Comparison of ENCODE assay signal across 8 mouse cellular contexts in genomic region chr2:119327942-119328526, GRCm38 (mm10). TPM values are rescaled to one million over a fixed set of nuclear protein-coding genes. Genes with fewer than 3 reads are reported as not detected.
DNase-seq lines count a peak whose midpoint lies in the region; ATAC-seq and TF ChIP-seq lines count a peak whose summit lies in the region.

No protein-coding gene starts in this region.

- no peak for TF ChIP-seq CTCF in hindbrain, postnatal 0 days (IDR thresholded peaks at IDR 0.05; ENCODE audit: low read depth)

- no peaks in the 10 kb centered on the region for H3K9me3 ChIP-seq in kidney, embryonic 16.5 days (ENCODE audit: low read length)
- no peaks in the 10 kb centered on the region for H3K9me3 ChIP-seq in embryonic facial prominence, embryonic 15.5 days (replicated peaks)
- H3K9me3 ChIP-seq in hindbrain, postnatal 0 days (ENCODE audit: low read length), result no peaks in the 10 kb centered on the region
- H3K9me3 ChIP-seq in neural tube, embryonic 13.5 days, result no peaks in the 10 kb centered on the region

- peak overlapping the region; percentile 67 for H3K4me2 ChIP-seq in kidney, embryonic 16.5 days (replicated peaks; ENCODE audit: low read depth, low read length)
- H3K4me2 ChIP-seq in embryonic facial prominence, embryonic 15.5 days (replicated peaks), result no peak overlapping the region
- H3K4me2 ChIP-seq in hindbrain, postnatal 0 days (ENCODE audit: low read depth, low read length), result peak overlapping the region; percentile 98
- peak overlapping the region; percentile 77 for H3K4me2 ChIP-seq in neural tube, embryonic 13.5 days

- intact Hi-C loops in left cerebral cortex, postnatal 36 days (cut with DNase I), result loop anchor here (5.0 kb wide), 1 partner anchor 84 kb away; no protein-coding TSS in a partner anchor

- no peak for ATAC-seq in kidney, embryonic 16.5 days (ENCODE audit: low FRiP score, low TSS enrichment)
- no peak for ATAC-seq in embryonic facial prominence, embryonic 15.5 days (ENCODE audit: insufficient number of reproducible peaks, low FRiP score, low TSS enrichment, low read depth)
- no peak for ATAC-seq in hindbrain, postnatal 0 days
- ATAC-seq in neural tube, embryonic 13.5 days (ENCODE audit: low read depth), result no peak

- H3K9ac ChIP-seq in kidney, embryonic 16.5 days (replicated peaks; ENCODE audit: low read length), result no peak overlapping the region; the same call in 1 of the 2 replicates
- no peak overlapping the region for H3K9ac ChIP-seq in embryonic facial prominence, embryonic 15.5 days
- H3K9ac ChIP-seq in hindbrain, postnatal 0 days (replicated peaks; ENCODE audit: low read length), result no peak overlapping the region
- peak overlapping the region; percentile 45 for H3K9ac ChIP-seq in neural tube, embryonic 13.5 days

- peaks cover 85% of the 10 kb centered on the region for H3K27me3 ChIP-seq in kidney, embryonic 16.5 days (ENCODE audit: insufficient read depth, low read length)
- H3K27me3 ChIP-seq in embryonic facial prominence, embryonic 15.5 days, result peaks cover 89% of the 10 kb centered on the region
- peaks cover 36% of the 10 kb centered on the region for H3K27me3 ChIP-seq in hindbrain, postnatal 0 days (ENCODE audit: insufficient read depth, low read length)
- peaks cover 100% of the 10 kb centered on the region for H3K27me3 ChIP-seq in neural tube, embryonic 13.5 days

- peaks cover 39% of the 10 kb centered on the region for H3K4me1 ChIP-seq in kidney, embryonic 16.5 days (ENCODE audit: insufficient read depth, low read length)
- peaks cover 39% of the 10 kb centered on the region for H3K4me1 ChIP-seq in embryonic facial prominence, embryonic 15.5 days
- H3K4me1 ChIP-seq in hindbrain, postnatal 0 days (ENCODE audit: insufficient read depth, low read length), result peaks cover 21% of the 10 kb centered on the region
- H3K4me1 ChIP-seq in neural tube, embryonic 13.5 days (replicated peaks), result peaks cover 63% of the 10 kb centered on the region

- H3K27ac ChIP-seq in kidney, embryonic 16.5 days (ENCODE audit: low read length), result peak overlapping the region; percentile 52; the same call in 1 of the 2 replicates
- no peak overlapping the region for H3K27ac ChIP-seq in embryonic facial prominence, embryonic 15.5 days (replicated peaks)
- no peak overlapping the region for H3K27ac ChIP-seq in hindbrain, postnatal 0 days
- no peak overlapping the region for H3K27ac ChIP-seq in neural tube, embryonic 13.5 days (replicated peaks)

- no peaks in the 10 kb centered on the region for H3K36me3 ChIP-seq in kidney, embryonic 16.5 days (ENCODE audit: insufficient read depth, low read length)
- H3K36me3 ChIP-seq in embryonic facial prominence, embryonic 15.5 days, result no peaks in the 10 kb centered on the region
- H3K36me3 ChIP-seq in hindbrain, postnatal 0 days (ENCODE audit: insufficient read depth, low read length), result no peaks in the 10 kb centered on the region
- no peaks in the 10 kb centered on the region for H3K36me3 ChIP-seq in neural tube, embryonic 13.5 days

- H3K4me3 ChIP-seq in kidney, embryonic 16.5 days (ENCODE audit: low read length), result peak overlapping the region; percentile 49
- H3K4me3 ChIP-seq in embryonic facial prominence, embryonic 15.5 days (replicated peaks), result peak overlapping the region; percentile 12
- H3K4me3 ChIP-seq in hindbrain, postnatal 0 days (ENCODE audit: low read length), result peak overlapping the region; percentile 55
- H3K4me3 ChIP-seq in neural tube, embryonic 13.5 days, result peak overlapping the region; percentile 45

- WGBS in kidney, embryonic 16.5 days, result 17% methylated on average over 11 of the region's 11 CpGs
- WGBS in embryonic facial prominence, embryonic 15.5 days, result 15% methylated on average over 11 of the region's 11 CpGs
- WGBS in hindbrain, postnatal 0 days, result 17% methylated on average over 11 of the region's 11 CpGs
- WGBS in neural tube, embryonic 13.5 days, result 16% methylated on average over 11 of the region's 11 CpGs

- DNase-seq in kidney, adult 18-20 months, result no peak
- DNase-seq in hindbrain, postnatal 0 days (ENCODE audit: low spot score), result no peak
- no peak for DNase-seq in left cerebral cortex, postnatal 36 days (ENCODE audit: low spot score in 2 of 2)
- DNase-seq in right cerebral cortex, postnatal 4 days, result no peak
- no peak for DNase-seq in frontal cortex, postnatal 25 days (ENCODE audit: low spot score in 2 of 2)

RNA-seq across cellular contexts. Expression of gene Dll4, which starts 2.5 kb away (rescaled TPM):
- polyA plus RNA-seq in kidney, embryonic 16.5 days (2015; fragmentation: Nextera tagmentation; extraction: Ambion mirVana), result 12.9 and 13.5 TPM in 2 replicates
- polyA plus RNA-seq in embryonic facial prominence, embryonic 15.5 days (2015; fragmentation: Nextera tagmentation; extraction: Ambion mirVana), result 5.7 and 5.8 TPM in 2 replicates
- 4.2 and 4.3 TPM in 2 replicates for total RNA-seq in hindbrain, postnatal 0 days (2014; rRNA removed)
- 2.4 and 2.6 TPM in 2 replicates for polyA plus RNA-seq in hindbrain, postnatal 0 days (2015; fragmentation: Nextera tagmentation; extraction: Ambion mirVana)
- polyA plus RNA-seq in neural tube, embryonic 13.5 days (2015; fragmentation: Nextera tagmentation; extraction: Ambion mirVana), result 4.9 and 5.3 TPM in 2 replicates
- 1 to 10 TPM; 3.2 to 3.8 TPM for total RNA-seq in left cerebral cortex, postnatal 36 days (2021)

RNA-seq across cellular contexts. Expression of gene Chac1, which starts 23.0 kb away (rescaled TPM):
- polyA plus RNA-seq in kidney, embryonic 16.5 days (2015; fragmentation: Nextera tagmentation; extraction: Ambion mirVana), result 0.86 and 1.3 TPM in 2 replicates
- 2.1 and 2.4 TPM in 2 replicates for polyA plus RNA-seq in embryonic facial prominence, embryonic 15.5 days (2015; fragmentation: Nextera tagmentation; extraction: Ambion mirVana)
- 12.4 and 22.6 TPM in 2 replicates for total RNA-seq in hindbrain, postnatal 0 days (2014; rRNA removed)
- polyA plus RNA-seq in hindbrain, postnatal 0 days (2015; fragmentation: Nextera tagmentation; extraction: Ambion mirVana), result 11.4 and 12.6 TPM in 2 replicates
- polyA plus RNA-seq in neural tube, embryonic 13.5 days (2015; fragmentation: Nextera tagmentation; extraction: Ambion mirVana), result 6.2 TPM in 2 replicates
- total RNA-seq in left cerebral cortex, postnatal 36 days (2021), result 1 to 10 TPM; 8.2 to 8.9 TPM

RNA-seq across cellular contexts. Expression of gene Vps18, which starts 39.5 kb away (rescaled TPM):
- 23.0 and 23.1 TPM in 2 replicates for polyA plus RNA-seq in kidney, embryonic 16.5 days (2015; fragmentation: Nextera tagmentation; extraction: Ambion mirVana)
- 18.8 and 19.6 TPM in 2 replicates for polyA plus RNA-seq in embryonic facial prominence, embryonic 15.5 days (2015; fragmentation: Nextera tagmentation; extraction: Ambion mirVana)
- total RNA-seq in hindbrain, postnatal 0 days (2014; rRNA removed), result 32.7 and 34.0 TPM in 2 replicates
- polyA plus RNA-seq in hindbrain, postnatal 0 days (2015; fragmentation: Nextera tagmentation; extraction: Ambion mirVana), result 18.3 and 20.5 TPM in 2 replicates
- 23.9 and 24.2 TPM in 2 replicates for polyA plus RNA-seq in neural tube, embryonic 13.5 days (2015; fragmentation: Nextera tagmentation; extraction: Ambion mirVana)
- 10 to 100 TPM; 47.7 to 50.1 TPM for total RNA-seq in left cerebral cortex, postnatal 36 days (2021)

RNA-seq across cellular contexts. Expression of gene Rhov, which starts 57.0 kb away (rescaled TPM):
- 1.8 and 2.3 TPM in 2 replicates for polyA plus RNA-seq in kidney, embryonic 16.5 days (2015; fragmentation: Nextera tagmentation; extraction: Ambion mirVana)
- polyA plus RNA-seq in embryonic facial prominence, embryonic 15.5 days (2015; fragmentation: Nextera tagmentation; extraction: Ambion mirVana), result 37.1 and 37.9 TPM in 2 replicates
- total RNA-seq in hindbrain, postnatal 0 days (2014; rRNA removed), result 28.3 and 28.4 TPM in 2 replicates
- 31.8 and 32.6 TPM in 2 replicates for polyA plus RNA-seq in hindbrain, postnatal 0 days (2015; fragmentation: Nextera tagmentation; extraction: Ambion mirVana)
- 18.3 and 19.1 TPM in 2 replicates for polyA plus RNA-seq in neural tube, embryonic 13.5 days (2015; fragmentation: Nextera tagmentation; extraction: Ambion mirVana)
- 10 to 100 TPM in 1 of 2 experiments, 1 to 10 TPM in 1; 7.9 to 10.9 TPM for total RNA-seq in left cerebral cortex, postnatal 36 days (2021)
